Mouse (Mus musculus) stomach, postnatal 0 days (tissue): ENCODE measurements at regions not wholly inside any gene's neighbourhood (a gene's known extent, or its start where the extent isn't known, plus 50 kb on each side); places are given as distances from the start of the nearest gene placed in this dataset.

Experiments used
- ATAC-seq: fragments of 200-750 bp; cut with Nextera tagmentation; 2 replicates; pipeline ENCODE4 v1.8.0; 2017; ENCODE audit not compliant: low FRiP score, low TSS enrichment
- DNase-seq: peaks from one replicate; pipeline ENCODE4 v3.0.0-alpha.2; 2016; ENCODE audit warnings: low spot score
- H3K27ac ChIP-seq: fragments of 300-500 bp; sonication (generic); replicated peaks from 2 replicates; pipeline ENCODE4 v1.5.1; 2014; ENCODE audit warnings: mild to moderate bottlenecking, control low read depth
- H3K27me3 ChIP-seq: fragments of 300-500 bp; sonication (generic); 2 replicates; pipeline ENCODE4 v1.6.1; 2014; ENCODE audit warnings: low read length; ENCODE audit not compliant: control insufficient read depth, insufficient read depth
- H3K36me3 ChIP-seq: fragments of 300-500 bp; sonication (generic); 2 replicates; pipeline ENCODE4 v1.6.1; 2014; ENCODE audit warnings: low read length, mixed read lengths; ENCODE audit not compliant: control insufficient read depth, insufficient read depth
- H3K4me1 ChIP-seq: fragments of 300-500 bp; sonication (generic); replicated peaks from 2 replicates; pipeline ENCODE4 v1.6.1; 2014; ENCODE audit warnings: antibody characterized with exemption; ENCODE audit not compliant: control insufficient read depth, insufficient read depth
- H3K4me2 ChIP-seq: fragments of 300-500 bp; sonication (generic); replicated peaks from 2 replicates; pipeline ENCODE4 v1.6.1; 2014; ENCODE audit warnings: low read depth, mild to moderate bottlenecking, control low read depth, moderate library complexity
- H3K4me3 ChIP-seq: fragments of 300-500 bp; sonication (generic); 2 replicates; pipeline ENCODE4 v1.5.1; 2014; ENCODE audit warnings: low read depth, low read length, control low read depth
- H3K9ac ChIP-seq: fragments of 300-500 bp; sonication (generic); 2 replicates; pipeline ENCODE4 v1.6.1; 2014; ENCODE audit warnings: mild to moderate bottlenecking, low read length, control low read depth, mixed read lengths
- H3K9me3 ChIP-seq: fragments of 300-500 bp; sonication (generic); 2 replicates; pipeline ENCODE4 v1.6.1; 2016; ENCODE audit warnings: low read length; ENCODE audit not compliant: control insufficient read depth
- CTCF ChIP-seq: IDR thresholded peaks from 2 replicates; pipeline ENCODE4 v1.5.1; 2016; ENCODE audit warnings: antibody characterized with exemption, low read depth, mild to moderate bottlenecking, moderate library complexity
- EP300 ChIP-seq: optimal IDR thresholded peaks from 2 replicates; pipeline ENCODE3; 2016; ENCODE audit warnings: antibody characterized with exemption
- WGBS: fragments of 180-500 bp; shearing (Covaris S2); extraction: QIAGEN DNeasy Blood & Tissue Kit; methylation state at CpG from one replicate; pipeline ENCODE4 v1.1.7; 2014; 5-methylcytosine and 5-hydroxymethylcytosine counted together

GRCm38 (mm10) chr2:57522983-57523382 is 285.5 kb downstream of the Gpd2 start:
- no peak overlapping the region for H3K4me3 ChIP-seq
- no peaks in the 10 kb centered on the region for H3K9me3 ChIP-seq
- WGBS, result 81% methylated on average over 8 of the region's 8 CpGs
- TF ChIP-seq CTCF (no peak), EP300 (no peak)
- H3K4me1 ChIP-seq, result no peaks in the 10 kb centered on the region
- DNase-seq, result no peak
- ATAC-seq, result no peak
- H3K4me2 ChIP-seq, result no peak overlapping the region
- H3K27ac ChIP-seq, result no peak overlapping the region
- H3K27me3 ChIP-seq, result no peaks in the 10 kb centered on the region
- no peak overlapping the region for H3K9ac ChIP-seq
- no peaks in the 10 kb centered on the region for H3K36me3 ChIP-seq

- no peak overlapping the region for H3K4me2 ChIP-seq
- no peak overlapping the region for H3K9ac ChIP-seq
- H3K27me3 ChIP-seq, result no peaks in the 10 kb centered on the region
- ATAC-seq (no peak), DNase-seq (no peak)
- H3K36me3 ChIP-seq, result no peaks in the 10 kb centered on the region
- TF ChIP-seq CTCF (no peak), EP300 (no peak)
- no peak overlapping the region for H3K27ac ChIP-seq
- no peaks in the 10 kb centered on the region for H3K4me1 ChIP-seq
- H3K9me3 ChIP-seq, result no peaks in the 10 kb centered on the region
- WGBS, result 76% methylated on average over 2 of the region's 2 CpGs
- no peak overlapping the region for H3K4me3 ChIP-seq
Measured at GRCm38 (mm10) chr2:57527966-57528365, 290.5 kb downstream of the Gpd2 start.

- no peak overlapping the region for H3K4me2 ChIP-seq
- no peaks in the 10 kb centered on the region for H3K27me3 ChIP-seq
- H3K9ac ChIP-seq, result no peak overlapping the region
- no peaks in the 10 kb centered on the region for H3K4me1 ChIP-seq
- H3K4me3 ChIP-seq, result no peak overlapping the region
- ATAC-seq (no peak), DNase-seq (no peak)
- no peaks in the 10 kb centered on the region for H3K9me3 ChIP-seq
- no peak for TF ChIP-seq CTCF
- TF ChIP-seq EP300, result no peak
- no peaks in the 10 kb centered on the region for H3K36me3 ChIP-seq
- 79% methylated on average over 3 of the region's 3 CpGs for WGBS
- no peak overlapping the region for H3K27ac ChIP-seq
Measured at GRCm38 (mm10) chr2:57539842-57540241, 302.4 kb downstream of the Gpd2 start.

GRCm38 (mm10) chr2:57565258-57565657 is 327.8 kb downstream of the Gpd2 start:
- DNase-seq, result no peak
- Histone ChIP-seq H3K4me2 (no peak overlapping the region), H3K36me3 (no peaks in the 10 kb centered on the region), H3K9ac (no peak overlapping the region), H3K27me3 (no peaks in the 10 kb centered on the region), H3K9me3 (no peaks in the 10 kb centered on the region), H3K4me3 (no peak overlapping the region), H3K27ac (no peak overlapping the region), H3K4me1 (no peaks in the 10 kb centered on the region)
- ATAC-seq, result no peak
- WGBS, result 84% methylated on average over 4 of the region's 4 CpGs
- TF ChIP-seq CTCF, result no peak
- no peak for TF ChIP-seq EP300

- Histone ChIP-seq H3K9me3 (no peaks in the 10 kb centered on the region), H3K4me2 (no peak overlapping the region), H3K36me3 (no peaks in the 10 kb centered on the region), H3K27ac (no peak overlapping the region), H3K27me3 (no peaks in the 10 kb centered on the region), H3K4me3 (no peak overlapping the region), H3K4me1 (no peaks in the 10 kb centered on the region), H3K9ac (no peak overlapping the region)
- DNase-seq (no peak), ATAC-seq (no peak)
- no peak for TF ChIP-seq CTCF
- no peak for TF ChIP-seq EP300
- 79% methylated on average over 4 of the region's 4 CpGs for WGBS
Measured at GRCm38 (mm10) chr2:57566103-57566502, 328.7 kb downstream of the Gpd2 start.

- no peak for TF ChIP-seq EP300
- TF ChIP-seq CTCF, result no peak
- 77% methylated on average over 1 of the region's 1 CpGs for WGBS
- H3K9me3 ChIP-seq, result no peaks in the 10 kb centered on the region
- no peak overlapping the region for H3K4me3 ChIP-seq
- no peaks in the 10 kb centered on the region for H3K27me3 ChIP-seq
- DNase-seq (no peak), ATAC-seq (no peak)
- no peak overlapping the region for H3K4me2 ChIP-seq
- H3K9ac ChIP-seq, result no peak overlapping the region
- no peak overlapping the region for H3K27ac ChIP-seq
- H3K4me1 ChIP-seq, result no peaks in the 10 kb centered on the region
- H3K36me3 ChIP-seq, result no peaks in the 10 kb centered on the region
Measured at GRCm38 (mm10) chr2:57567183-57567582, 329.7 kb downstream of the Gpd2 start.
